Mouse (Mus musculus) myocyte (in vitro differentiated cells): ENCODE measurements around the gene Cers3.

Experiments
- MAX ChIP-seq: IDR thresholded peaks from one replicate; pipeline ENCODE4 v1.6.1; 2011; ENCODE audit warnings: low read depth, mild to moderate bottlenecking, control low read depth
- MYOD1 ChIP-seq, 3 experiments: IDR thresholded peaks; one replicate each; pipeline ENCODE4 v1.6.1; 2011; ENCODE audit warnings: control low read depth in 2 of 3, low read depth in 2 of 3, mild to moderate bottlenecking in 2 of 3, moderate library complexity in 1 of 3; ENCODE audit not compliant: insufficient read length in 2 of 3, control insufficient read depth in 1 of 3
- POLR2A ChIP-seq: IDR thresholded peaks from one replicate; pipeline ENCODE4 v1.6.1; 2011; ENCODE audit warnings: low read depth, mild to moderate bottlenecking, control low read depth, moderate library complexity; ENCODE audit not compliant: insufficient read length
- POLR2AphosphoS2 ChIP-seq: IDR thresholded peaks from one replicate; pipeline ENCODE4 v1.6.1; 2011; ENCODE audit warnings: low read depth, control low read depth; ENCODE audit not compliant: insufficient read length
- TCF12 ChIP-seq: IDR thresholded peaks from one replicate; pipeline ENCODE4 v1.6.1; 2011; ENCODE audit warnings: mild to moderate bottlenecking, control low read depth; ENCODE audit not compliant: poor library complexity, insufficient read depth, severe bottlenecking

DNA sequence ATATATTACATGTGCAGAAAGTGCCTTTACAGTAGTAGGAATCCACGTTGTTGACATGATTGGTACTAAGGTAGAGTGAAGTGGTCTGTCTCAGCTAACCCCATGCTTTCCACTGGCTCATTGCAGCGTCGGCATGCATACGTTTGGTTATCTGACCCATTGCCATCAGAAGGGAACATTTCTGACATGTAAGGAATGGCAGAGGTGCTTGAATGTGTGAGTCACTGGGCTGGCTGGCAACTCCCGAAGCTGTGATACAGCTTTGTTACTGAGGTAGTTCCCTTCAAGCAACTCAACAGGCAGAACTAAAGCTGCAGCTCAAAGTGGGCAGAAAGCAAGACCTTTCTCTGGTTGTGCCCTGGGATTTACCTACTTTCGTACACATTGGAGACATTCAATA, 8.3 kb upstream of the Cers3 start:
- TF ChIP-seq TCF12 (no peak), MYOD1 (IDR thresholded peaks at IDR 0.05; ENCODE audit: control insufficient read depth in 1 of 3, insufficient read length in 2 of 3, low read depth in 2 of 3) (no peak), MAX (no peak), POLR2A (no peak), POLR2AphosphoS2 (no peak)
